Mouse (Mus musculus) liver, embryonic 12.5 days (tissue): ENCODE measurements around the gene Atp11a. TPM values are rescaled to one million over a fixed set of nuclear protein-coding genes. Genes with fewer than 3 reads are reported as not detected.

Source experiments
- ATAC-seq: fragments of 200-750 bp; cut with Nextera tagmentation; 2 replicates; pipeline ENCODE4 v1.8.0; 2017; ENCODE audit warnings: moderate number of reproducible peaks, mild to moderate bottlenecking, moderate library complexity
- H3K27ac ChIP-seq: fragments of 300-500 bp; sonication (generic); 2 replicates; pipeline ENCODE4 v1.5.1; 2016; ENCODE audit warnings: mild to moderate bottlenecking
- H3K27me3 ChIP-seq: fragments of 300-500 bp; sonication (generic); replicated peaks from 2 replicates; pipeline ENCODE4 v1.6.1; 2016; ENCODE audit warnings: mild to moderate bottlenecking, moderate library complexity
- H3K36me3 ChIP-seq: fragments of 300-500 bp; sonication (generic); 2 replicates; pipeline ENCODE4 v1.6.1; 2016; ENCODE audit warnings: mild to moderate bottlenecking, moderate library complexity
- H3K4me1 ChIP-seq: fragments of 300-500 bp; sonication (generic); 2 replicates; pipeline ENCODE4 v1.6.1; 2016
- H3K4me2 ChIP-seq: fragments of 300-500 bp; sonication (generic); 2 replicates; pipeline ENCODE4 v1.6.1; 2016; ENCODE audit warnings: mild to moderate bottlenecking, moderate library complexity
- H3K4me3 ChIP-seq: fragments of 300-500 bp; sonication (generic); 2 replicates; pipeline ENCODE4 v1.5.1; 2016; ENCODE audit warnings: mild to moderate bottlenecking, moderate library complexity
- H3K9ac ChIP-seq: fragments of 300-500 bp; sonication (generic); 2 replicates; pipeline ENCODE4 v1.6.1; 2016; ENCODE audit warnings: mild to moderate bottlenecking, moderate library complexity
- H3K9me3 ChIP-seq: fragments of 300-500 bp; sonication (generic); replicated peaks from 2 replicates; pipeline ENCODE4 v1.6.1; 2016; ENCODE audit warnings: mild to moderate bottlenecking, moderate library complexity
- WGBS: fragments of 180-500 bp; shearing (Covaris S2); methylation state at CpG from one replicate; pipeline ENCODE4 v1.1.7; 2016; ENCODE audit not compliant: insufficient replicate concordance; 5-methylcytosine and 5-hydroxymethylcytosine counted together
- polyA plus RNA-seq: library from polyadenylated mRNA; unstranded; fragments of >200 nt; fragmentation: Nextera tagmentation; extraction: Ambion mirVana; gene quantifications from 2 replicates; pipeline ENCODE4 v1.2.1, GENCODE M21; 2016

The Atp11a gene
- polyA plus RNA-seq, 1 experiment from 2014 or later: 2.2 TPM

GRCm38 (mm10) chr8:12774872-12775298 is 18.1 kb downstream of the Atp11a start:
- no peak overlapping the region for H3K27ac ChIP-seq
- H3K4me3 ChIP-seq: no peak overlapping the region
- no peak for ATAC-seq
- no peaks in the 10 kb centered on the region for H3K9me3 ChIP-seq
- no peaks in the 10 kb centered on the region for H3K27me3 ChIP-seq
- WGBS: 45% methylated on average over 4 of the region's 4 CpGs
- H3K4me1 ChIP-seq: peaks cover 59% of the 10 kb centered on the region
- no peak overlapping the region for H3K4me2 ChIP-seq
- H3K36me3 ChIP-seq: no peaks in the 10 kb centered on the region
- no peak overlapping the region for H3K9ac ChIP-seq

- Histone ChIP-seq H3K4me3 (no peak overlapping the region), H3K27ac (no peak overlapping the region), H3K4me2 (no peak overlapping the region), H3K9me3 (no peaks in the 10 kb centered on the region), H3K4me1 (peaks cover 59% of the 10 kb centered on the region), H3K9ac (no peak overlapping the region), H3K27me3 (no peaks in the 10 kb centered on the region), H3K36me3 (no peaks in the 10 kb centered on the region)
- WGBS: 54% methylated on average over 9 of the region's 9 CpGs
- ATAC-seq: no peak
Observed at GRCm38 (mm10) chr8:12775302-12775975, 18.6 kb downstream of the Atp11a start.

GRCm38 (mm10) chr8:12776166-12776565 is 19.4 kb downstream of the Atp11a start:
- ATAC-seq: no peak
- H3K4me3 ChIP-seq: no peak overlapping the region
- H3K36me3 ChIP-seq: no peaks in the 10 kb centered on the region
- WGBS: 61% methylated on average over 10 of the region's 10 CpGs
- H3K4me2 ChIP-seq: no peak overlapping the region
- H3K9me3 ChIP-seq: no peaks in the 10 kb centered on the region
- no peak overlapping the region for H3K9ac ChIP-seq
- 0 out of 2 replicates have a peak overlapping the region, but pooled peaks have one; percentile 67 for H3K27ac ChIP-seq
- H3K4me1 ChIP-seq: peaks cover 59% of the 10 kb centered on the region
- no peaks in the 10 kb centered on the region for H3K27me3 ChIP-seq

- Histone ChIP-seq H3K4me1 (peaks cover 59% of the 10 kb centered on the region), H3K4me2 (peak overlapping the region; percentile 37), H3K4me3 (no peak overlapping the region), H3K36me3 (no peaks in the 10 kb centered on the region), H3K9ac (no peak overlapping the region), H3K9me3 (no peaks in the 10 kb centered on the region), H3K27me3 (no peaks in the 10 kb centered on the region), H3K27ac (peak overlapping the region; percentile 67)
- WGBS: 15% methylated on average over 5 of the region's 5 CpGs
- peak; percentile 89 for ATAC-seq
Observed at GRCm38 (mm10) chr8:12777171-12777570, 20.4 kb downstream of the Atp11a start.

GRCm38 (mm10) chr8:12779541-12779940 is 22.7 kb downstream of the Atp11a start:
- peaks cover 45% of the 10 kb centered on the region for H3K4me1 ChIP-seq
- no peak overlapping the region for H3K27ac ChIP-seq
- 51% methylated on average over 4 of the region's 4 CpGs for WGBS
- H3K4me2 ChIP-seq: no peak overlapping the region
- peaks cover 3% of the 10 kb centered on the region; the same call in 1 of the 2 replicates for H3K27me3 ChIP-seq
- no peak for ATAC-seq
- H3K9ac ChIP-seq: no peak overlapping the region
- no peaks in the 10 kb centered on the region for H3K9me3 ChIP-seq
- H3K36me3 ChIP-seq: no peaks in the 10 kb centered on the region
- H3K4me3 ChIP-seq: no peak overlapping the region

GRCm38 (mm10) chr8:12785508-12785907 is 28.7 kb downstream of the Atp11a start:
- 64% methylated on average over 8 of the region's 8 CpGs for WGBS
- Histone ChIP-seq H3K4me1 (no peaks in the 10 kb centered on the region), H3K4me2 (no peak overlapping the region), H3K4me3 (no peak overlapping the region), H3K9ac (no peak overlapping the region), H3K9me3 (no peaks in the 10 kb centered on the region), H3K27ac (no peak overlapping the region), H3K36me3 (no peaks in the 10 kb centered on the region), H3K27me3 (peaks cover 14% of the 10 kb centered on the region)
- ATAC-seq: no peak

GRCm38 (mm10) chr8:12786261-12786957 is 29.6 kb downstream of the Atp11a start:
- no peak overlapping the region for H3K9ac ChIP-seq
- WGBS: 77% methylated on average over 14 of the region's 14 CpGs
- no peaks in the 10 kb centered on the region for H3K9me3 ChIP-seq
- no peak for ATAC-seq
- H3K4me1 ChIP-seq: no peaks in the 10 kb centered on the region
- H3K27ac ChIP-seq: no peak overlapping the region
- no peaks in the 10 kb centered on the region for H3K36me3 ChIP-seq
- no peak overlapping the region for H3K4me3 ChIP-seq
- H3K4me2 ChIP-seq: no peak overlapping the region
- H3K27me3 ChIP-seq: peaks cover 14% of the 10 kb centered on the region

- WGBS: 75% methylated on average over 10 of the region's 12 CpGs
- no peak overlapping the region for H3K27ac ChIP-seq
- H3K4me3 ChIP-seq: no peak overlapping the region
- no peaks in the 10 kb centered on the region for H3K4me1 ChIP-seq
- H3K9ac ChIP-seq: no peak overlapping the region
- H3K36me3 ChIP-seq: no peaks in the 10 kb centered on the region
- ATAC-seq: no peak
- no peak overlapping the region for H3K4me2 ChIP-seq
- peaks cover 14% of the 10 kb centered on the region for H3K27me3 ChIP-seq
- no peaks in the 10 kb centered on the region for H3K9me3 ChIP-seq
Observed at GRCm38 (mm10) chr8:12786958-12787301, 30.1 kb downstream of the Atp11a start.

GRCm38 (mm10) chr8:12787427-12787826 is 30.6 kb downstream of the Atp11a start:
- Histone ChIP-seq H3K4me3 (no peak overlapping the region), H3K4me1 (no peaks in the 10 kb centered on the region), H3K27me3 (peaks cover 14% of the 10 kb centered on the region), H3K36me3 (no peaks in the 10 kb centered on the region), H3K9ac (no peak overlapping the region), H3K27ac (no peak overlapping the region), H3K4me2 (no peak overlapping the region), H3K9me3 (no peaks in the 10 kb centered on the region)
- ATAC-seq: no peak
- 46% methylated on average over 8 of the region's 8 CpGs for WGBS

- Histone ChIP-seq H3K4me1 (no peaks in the 10 kb centered on the region), H3K9me3 (no peaks in the 10 kb centered on the region), H3K9ac (no peak overlapping the region), H3K27me3 (peaks cover 11% of the 10 kb centered on the region; the same call in 1 of the 2 replicates), H3K36me3 (no peaks in the 10 kb centered on the region), H3K4me3 (no peak overlapping the region), H3K4me2 (no peak overlapping the region), H3K27ac (no peak overlapping the region)
- 77% methylated on average over 9 of the region's 9 CpGs for WGBS
- ATAC-seq: no peak
Observed at GRCm38 (mm10) chr8:12788695-12789094, 31.9 kb downstream of the Atp11a start.

- ATAC-seq: no peak
- Histone ChIP-seq H3K9ac (no peak overlapping the region), H3K4me3 (no peak overlapping the region), H3K36me3 (no peaks in the 10 kb centered on the region), H3K4me1 (0 out of 2 replicates have a peak, but pooled peaks cover 8% of the 10 kb centered on the region), H3K27ac (no peak overlapping the region), H3K4me2 (no peak overlapping the region), H3K9me3 (no peaks in the 10 kb centered on the region), H3K27me3 (no peaks in the 10 kb centered on the region)
- WGBS: 81% methylated on average over 5 of the region's 5 CpGs
Observed at GRCm38 (mm10) chr8:12795011-12795671, 38.3 kb downstream of the Atp11a start.

GRCm38 (mm10) chr8:12799099-12799498 is 42.3 kb downstream of the Atp11a start:
- ATAC-seq: no peak
- H3K27ac ChIP-seq: no peak overlapping the region
- no peak overlapping the region for H3K4me3 ChIP-seq
- H3K36me3 ChIP-seq: no peaks in the 10 kb centered on the region
- no peaks in the 10 kb centered on the region for H3K9me3 ChIP-seq
- no peak overlapping the region for H3K9ac ChIP-seq
- H3K4me1 ChIP-seq: 0 out of 2 replicates have a peak, but pooled peaks cover 11% of the 10 kb centered on the region
- H3K4me2 ChIP-seq: no peak overlapping the region
- 56% methylated on average over 6 of the region's 6 CpGs for WGBS
- no peaks in the 10 kb centered on the region for H3K27me3 ChIP-seq
